Mouse (Mus musculus) heart, postnatal 0 days (tissue): ENCODE measurements around the gene Cd24a.

Experiments used
- CTCF ChIP-seq: IDR thresholded peaks from 2 replicates; pipeline ENCODE4 v1.5.1; 2016; ENCODE audit warnings: antibody characterized with exemption, control low read depth, low read depth
- EP300 ChIP-seq: IDR thresholded peaks from 2 replicates; pipeline ENCODE4 v1.6.1; 2016; ENCODE audit warnings: antibody characterized with exemption, low read depth

DNA sequence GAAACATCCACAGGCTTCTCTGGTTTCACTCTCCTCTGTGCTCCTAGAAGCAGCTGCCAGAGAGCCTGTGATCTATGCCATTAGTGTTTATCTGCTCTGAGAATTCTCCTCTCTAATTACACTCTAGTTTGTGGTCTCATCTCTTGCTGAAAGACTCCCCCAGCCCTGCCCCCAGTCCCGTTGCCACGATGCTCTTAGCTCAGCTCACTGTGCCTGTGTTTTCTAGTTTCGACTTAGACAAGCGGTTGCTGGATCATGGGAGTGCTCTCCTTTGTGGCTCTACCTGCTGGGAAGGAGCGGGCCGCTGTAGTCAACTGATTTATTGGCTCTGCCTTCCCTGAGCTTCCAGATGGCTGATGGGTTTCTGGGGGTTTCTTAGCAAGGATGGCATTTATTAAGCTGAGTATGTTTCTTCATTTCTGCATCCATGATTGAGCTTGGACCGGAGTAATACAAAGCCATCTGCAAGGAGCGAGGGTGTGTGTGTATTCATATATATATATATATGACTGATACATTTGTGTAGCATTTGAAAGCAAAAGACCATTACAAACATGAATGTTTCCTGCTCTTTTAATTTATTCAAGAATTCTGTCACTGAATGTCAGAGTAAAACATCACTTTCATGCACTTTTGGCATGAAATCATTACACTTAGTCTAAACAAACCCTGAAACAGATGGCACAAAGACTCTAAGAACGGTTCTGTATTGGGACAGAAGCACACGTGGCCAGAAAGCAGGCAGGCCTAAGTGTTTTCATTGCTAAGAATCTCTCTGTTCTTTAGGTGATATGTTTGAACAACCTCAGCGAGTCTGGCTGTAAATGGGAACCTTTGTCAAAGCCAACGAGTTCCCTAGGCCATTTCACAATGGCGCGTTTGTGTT is 23.7 kb downstream of the Cd24a start:
- TF ChIP-seq CTCF, result no peak
- no peak for TF ChIP-seq EP300
